Mouse (Mus musculus) urinary bladder, postnatal 25 days (tissue): Measurements from ENCODE around the gene Plin5.
A peak's percentile ranks its signal among the peaks of the same experiment; 100 is the strongest.
"Not testable (repeated sequence)": the region's sequence is repeated elsewhere in the genome, so short reads cannot be mapped to it uniquely, and the experiment has no call there.

Source experiments
- DNase-seq: peaks from one replicate; pipeline ENCODE4 v3.0.0; 2022; ENCODE audit warnings: low spot score

Plin5 gene

DNA sequence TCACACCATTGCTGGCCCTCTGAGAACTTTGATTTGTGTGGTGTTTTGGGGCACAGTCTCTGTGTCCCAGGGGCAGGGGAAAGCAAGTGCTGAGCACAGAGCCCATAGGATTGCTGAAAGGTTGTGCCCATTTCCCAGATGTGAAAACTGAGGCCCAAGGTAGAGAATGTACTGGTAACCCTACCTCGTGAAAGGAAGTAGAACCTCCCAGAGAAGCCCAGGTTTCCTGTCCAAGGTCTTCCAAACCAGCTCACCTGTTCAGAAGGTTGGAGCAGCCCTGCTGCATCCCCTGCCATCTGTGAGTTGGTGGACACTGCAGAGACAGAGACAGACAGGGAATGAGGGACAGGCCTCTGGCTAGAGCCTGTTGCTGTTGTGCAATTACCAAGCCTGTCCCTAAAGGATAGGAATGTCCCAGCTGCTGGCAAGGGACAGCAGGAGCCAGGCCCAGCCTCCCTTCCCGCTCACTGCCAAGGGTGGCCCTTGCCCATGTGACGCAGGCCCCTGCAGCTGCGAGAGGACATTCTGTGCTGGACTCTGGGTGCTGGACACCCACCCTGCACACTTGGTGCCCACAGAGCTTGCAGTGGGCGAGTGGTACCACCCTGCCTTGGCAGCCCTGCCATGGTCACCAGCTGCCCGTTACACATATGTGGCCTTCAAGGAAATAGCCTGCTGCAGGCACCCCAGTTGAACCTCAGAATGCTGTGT lies 8.9 kb downstream of the Plin5 start:
- DNase-seq: no peak

DNA sequence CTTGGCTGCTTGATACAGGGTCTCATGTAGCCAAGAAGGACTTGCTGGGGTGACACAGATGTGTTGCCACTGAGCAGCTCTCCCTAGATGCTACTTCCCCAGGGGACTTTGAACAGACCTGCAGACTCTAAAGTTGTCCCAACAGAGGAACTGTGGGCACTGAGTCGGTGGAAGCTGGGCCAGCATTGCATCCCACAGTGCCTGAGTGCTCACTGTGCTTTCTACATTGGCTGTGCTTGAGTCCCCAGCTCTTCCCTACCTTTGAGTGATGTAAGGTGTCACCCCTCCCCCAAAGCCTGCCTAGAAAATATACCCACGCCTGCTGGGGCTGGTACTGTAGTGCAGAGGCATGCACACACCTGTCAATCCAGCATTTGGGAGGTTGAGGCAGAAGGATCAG lies 9.7 kb downstream of the Plin5 start:
- no peak for DNase-seq

DNA sequence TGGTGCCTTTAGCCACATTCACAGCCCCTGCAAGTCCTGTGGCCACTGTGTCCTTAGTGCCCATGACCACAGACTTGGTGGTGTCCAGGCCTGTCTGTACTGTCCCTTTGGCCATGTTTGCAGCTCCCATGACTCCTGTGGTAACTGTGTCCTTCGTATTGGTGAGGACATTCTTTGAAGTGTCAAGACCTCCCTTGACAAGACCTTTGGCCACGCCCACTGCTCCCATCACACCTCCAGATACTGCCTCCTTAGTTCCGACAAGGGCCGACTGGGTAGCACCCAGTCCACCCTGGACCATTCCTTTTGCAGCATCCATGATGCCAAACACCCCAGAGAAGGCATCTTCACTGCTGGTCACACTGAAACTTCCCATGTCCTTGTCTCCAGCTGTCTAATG lies 10.4 kb downstream of the Plin5 start:
- no peak for DNase-seq

DNA sequence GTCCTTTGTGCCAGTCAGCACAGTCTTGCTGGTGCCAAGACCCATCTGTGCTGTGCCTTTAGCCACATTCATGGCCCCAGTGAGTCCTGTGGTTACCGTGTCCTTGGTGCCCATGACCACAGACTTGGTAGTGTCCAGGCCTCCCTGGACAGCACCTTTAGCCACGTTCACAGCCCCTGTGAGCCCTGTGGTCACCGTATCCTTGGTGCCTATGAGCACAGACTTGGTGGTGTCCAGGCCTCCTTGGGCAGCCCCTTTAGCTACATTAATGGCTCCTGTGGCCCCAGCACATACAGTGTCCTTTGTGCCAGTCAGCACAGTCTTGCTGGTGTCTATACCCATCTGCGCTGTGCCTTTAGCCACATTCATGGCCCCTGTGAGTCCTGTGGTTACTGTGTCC lies 11.0 kb downstream of the Plin5 start:
- DNase-seq: not testable (repeated sequence)

DNA sequence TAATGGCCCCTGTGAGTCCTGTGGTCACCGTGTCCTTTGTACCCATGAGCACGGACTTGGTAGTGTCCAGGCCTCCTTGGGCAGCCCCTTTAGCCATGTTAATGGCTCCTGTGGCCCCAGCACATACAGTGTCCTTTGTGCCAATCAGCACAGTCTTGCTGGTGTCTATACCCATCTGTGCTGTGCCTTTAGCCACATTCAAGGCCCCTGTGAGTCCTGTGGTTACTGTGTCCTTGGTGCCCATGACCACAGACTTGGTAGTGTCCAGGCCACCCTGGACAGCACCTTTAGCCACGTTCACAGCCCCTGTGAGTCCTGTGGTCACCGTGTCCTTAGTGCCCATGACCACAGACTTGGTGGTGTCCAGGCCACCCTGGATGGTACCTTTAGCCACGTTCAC lies 12.6 kb downstream of the Plin5 start:
- DNase-seq: not testable (repeated sequence)

DNA sequence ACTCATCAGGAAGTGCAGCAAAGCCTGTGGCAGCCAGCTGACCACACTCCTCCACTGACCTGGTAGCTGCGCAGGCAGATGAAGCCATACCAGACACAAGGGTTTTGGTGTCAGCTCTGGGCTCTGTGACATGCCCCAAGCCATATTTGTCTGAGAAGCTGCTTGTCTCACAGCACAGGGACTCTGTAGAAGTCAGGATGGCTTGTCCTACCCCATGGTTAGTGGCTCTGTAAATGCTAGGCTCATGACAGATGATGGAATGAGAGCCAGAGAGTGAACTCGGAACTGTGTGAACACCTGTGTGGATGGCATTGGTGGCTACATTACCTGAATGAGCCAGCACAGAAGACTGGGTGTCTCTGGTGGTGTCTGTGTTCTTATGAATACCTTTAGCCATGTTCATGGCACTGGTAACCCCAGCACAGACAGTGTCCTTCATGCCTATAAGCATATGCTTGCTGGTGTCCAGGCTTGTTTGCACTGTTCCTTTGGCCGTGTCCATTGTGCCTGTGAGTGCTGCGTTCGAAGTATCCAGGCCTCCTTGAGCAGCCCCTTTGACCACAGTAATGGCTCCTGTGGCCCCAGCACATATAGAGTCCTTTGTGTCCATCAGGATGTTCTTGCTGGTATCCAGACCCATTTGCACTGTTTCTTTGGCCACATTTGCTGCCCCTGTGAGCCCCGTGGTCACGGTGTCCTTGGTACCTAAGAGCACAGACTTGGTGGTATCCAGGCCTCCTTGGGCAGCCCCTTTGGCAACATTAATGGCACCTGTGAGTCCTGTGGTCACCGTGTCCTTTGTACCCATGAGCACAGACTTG lies 13.7 kb downstream of the Plin5 start:
- DNase-seq: no peak

DNA sequence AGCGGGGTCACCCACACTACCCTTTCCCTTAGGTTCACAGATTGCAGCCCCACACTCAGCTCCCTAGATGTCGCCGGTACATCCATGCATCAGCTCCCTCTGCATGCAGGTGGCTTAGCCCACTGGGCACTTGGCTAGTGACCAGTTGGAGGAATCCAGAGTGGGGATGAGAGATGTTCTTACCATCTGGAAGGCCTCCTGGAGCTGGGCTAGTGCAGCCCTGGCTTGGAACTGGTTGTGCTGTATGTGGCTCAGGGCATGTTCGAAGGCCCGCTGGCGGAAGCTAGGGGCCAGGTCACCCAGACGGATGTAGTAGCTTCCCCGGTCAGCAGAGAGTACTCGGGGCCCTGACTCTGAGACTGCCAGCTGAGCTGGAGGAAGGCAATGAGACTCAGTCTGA lies 14.5 kb downstream of the Plin5 start:
- DNase-seq: no peak

DNA sequence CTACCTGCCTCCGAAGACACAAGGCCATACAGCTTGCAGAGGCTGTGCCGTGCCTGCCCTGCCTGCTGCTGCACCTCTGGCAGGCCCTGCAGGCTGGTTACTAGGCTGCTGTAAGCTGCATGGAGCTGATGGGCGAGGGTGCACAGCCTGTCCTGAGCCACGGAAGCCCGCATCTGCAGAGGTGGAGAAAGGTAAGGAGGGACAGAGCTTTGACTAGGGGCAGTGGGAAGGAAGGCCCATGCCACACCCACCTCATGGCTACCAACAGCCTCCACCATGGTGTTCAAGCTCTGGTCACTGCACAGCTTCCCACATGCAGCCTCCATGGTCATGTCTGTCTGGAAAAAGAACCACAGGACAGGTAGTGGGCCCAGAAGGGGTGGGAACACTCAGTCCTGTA lies 15.2 kb downstream of the Plin5 start:
- no peak for DNase-seq

DNA sequence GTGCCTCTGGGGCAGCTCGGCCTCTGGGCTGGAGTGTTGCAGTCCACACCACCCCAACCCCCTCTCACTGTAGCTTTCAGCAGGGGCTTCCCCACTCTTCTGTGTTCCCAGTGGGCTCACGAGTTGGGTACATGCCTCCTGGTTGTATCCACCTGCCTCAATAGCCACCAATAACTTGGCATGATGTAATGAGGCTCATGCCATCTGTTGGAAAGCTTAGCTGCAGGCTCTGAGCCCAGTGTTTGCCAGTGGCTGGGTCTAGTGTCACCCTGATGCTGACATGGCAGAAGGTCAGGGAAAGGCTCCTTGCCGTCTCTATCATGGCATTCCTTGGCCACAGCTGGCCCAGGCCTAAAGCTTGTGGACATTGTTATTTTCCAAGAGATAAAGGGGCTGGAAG lies 16.6 kb downstream of the Plin5 start:
- DNase-seq: no peak

DNA sequence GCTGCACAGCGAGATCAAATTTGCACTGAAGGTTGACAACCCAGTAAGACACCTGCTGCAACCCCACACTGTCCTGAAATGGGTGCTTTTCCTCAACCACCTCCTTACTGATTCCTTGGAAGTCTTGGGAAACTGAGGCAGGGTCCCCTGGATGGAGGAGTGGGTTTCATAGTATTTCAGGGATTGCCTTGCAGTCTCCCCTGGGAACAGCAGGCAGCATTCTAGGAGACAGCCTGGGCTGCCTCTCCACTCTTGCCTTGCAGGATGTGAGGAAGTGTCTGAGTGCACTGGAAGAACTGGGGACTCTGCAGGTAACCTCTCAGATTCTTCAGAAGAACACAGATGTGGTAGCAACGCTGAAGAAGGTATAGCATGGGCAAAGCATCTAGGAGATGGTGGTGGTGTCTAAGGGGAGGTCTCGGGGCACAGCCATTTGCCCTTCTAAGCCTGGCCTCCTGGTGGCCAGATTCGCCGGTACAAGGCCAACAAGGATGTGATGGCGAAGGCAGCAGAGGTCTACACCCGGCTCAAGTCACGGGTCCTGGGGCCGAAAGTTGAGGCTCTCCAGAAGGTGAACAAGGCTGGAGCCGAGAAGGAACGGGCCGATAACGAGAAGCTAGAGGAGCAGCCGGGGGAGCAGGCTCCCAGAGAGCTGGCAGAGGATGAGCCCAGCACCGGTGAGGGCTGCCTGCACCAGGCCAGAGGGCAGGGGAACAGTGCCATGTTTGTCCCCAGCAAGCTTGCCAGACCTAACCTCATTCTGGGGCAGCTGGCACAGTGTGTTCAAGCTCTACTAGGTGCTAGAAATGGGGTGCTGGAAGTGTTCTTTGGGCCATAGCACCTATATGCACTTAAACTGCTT lies 18.5 kb downstream of the Plin5 start:
- no peak for DNase-seq

DNA sequence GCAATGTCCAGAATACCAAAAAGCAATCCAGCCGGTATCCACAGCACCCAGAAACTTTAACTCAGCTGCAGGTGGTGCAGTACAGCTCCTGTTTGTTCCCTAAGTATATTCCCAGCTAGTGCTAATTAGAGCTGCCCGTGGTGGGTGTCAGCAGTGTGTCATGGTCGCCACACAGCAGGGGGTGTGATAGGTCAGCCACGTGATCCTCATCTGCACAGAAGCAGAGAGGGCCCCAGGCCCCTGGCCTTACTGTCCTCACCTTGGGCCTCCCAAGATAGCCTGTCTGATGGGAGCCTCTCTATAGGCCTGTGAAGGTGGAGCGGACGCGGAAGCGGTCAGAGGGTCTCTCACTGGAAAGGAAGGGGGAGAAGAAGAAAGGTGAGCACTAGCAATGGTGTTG lies 19.2 kb downstream of the Plin5 start:
- DNase-seq: no peak

DNA sequence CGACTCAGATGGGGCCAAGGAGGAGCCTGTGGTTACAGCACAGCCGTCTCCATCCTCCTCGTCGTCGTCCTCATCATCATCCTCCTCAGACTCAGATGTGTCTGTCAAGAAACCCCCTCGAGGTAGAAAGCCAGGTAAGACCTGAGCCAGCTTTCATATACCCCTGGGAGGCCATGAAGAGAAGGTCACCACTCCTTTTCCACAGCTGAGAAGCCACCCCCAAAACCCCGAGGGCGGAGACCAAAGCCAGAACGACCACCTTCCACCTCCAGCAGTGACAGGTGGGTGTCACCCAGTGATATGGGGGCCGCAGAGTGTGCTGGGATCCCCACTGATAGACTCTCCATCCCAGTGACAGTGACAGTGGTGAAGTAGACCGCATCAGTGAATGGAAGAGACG lies 20.5 kb downstream of the Plin5 start:
- no peak for DNase-seq

DNA sequence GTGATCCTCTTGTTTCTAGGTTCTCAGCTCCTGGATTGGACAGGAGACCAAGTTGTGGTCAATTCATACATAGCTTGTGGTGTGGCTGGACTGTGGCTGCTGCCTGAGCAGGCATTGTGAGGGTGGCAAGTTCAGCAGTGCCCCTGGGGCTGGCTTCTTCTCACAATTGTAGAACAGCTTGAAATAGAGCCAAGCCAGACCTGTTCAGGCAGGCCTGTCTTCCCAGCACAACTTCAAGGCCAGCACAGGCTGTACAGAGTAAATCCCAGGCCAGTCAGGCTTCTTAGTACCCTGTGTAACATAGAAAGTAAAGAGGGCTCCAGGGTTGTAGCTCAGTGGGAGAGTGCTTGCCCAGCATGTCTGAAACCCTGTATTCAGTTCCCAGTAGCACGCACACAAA lies 24.6 kb downstream of the Plin5 start:
- DNase-seq: no peak

DNA sequence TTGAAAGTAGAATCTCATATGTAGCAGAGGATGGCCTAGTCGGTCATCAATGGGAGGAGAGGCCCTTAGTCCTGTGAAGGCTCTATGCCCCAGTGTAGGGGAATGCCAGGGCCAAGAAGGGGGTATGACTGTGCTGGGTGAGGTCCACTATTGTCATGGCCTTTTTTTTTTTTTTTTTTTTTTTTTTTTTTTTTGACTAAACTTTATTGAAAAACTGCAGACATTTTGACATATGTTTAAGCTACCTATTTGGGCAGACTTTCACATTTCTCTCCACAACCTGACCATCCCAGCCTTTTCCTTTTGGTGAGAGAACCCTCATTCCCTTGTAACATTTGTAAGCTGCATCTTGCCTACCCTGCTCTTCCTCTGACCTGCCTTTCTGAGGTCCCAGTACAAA lies 25.1 kb downstream of the Plin5 start:
- DNase-seq: no peak

DNA sequence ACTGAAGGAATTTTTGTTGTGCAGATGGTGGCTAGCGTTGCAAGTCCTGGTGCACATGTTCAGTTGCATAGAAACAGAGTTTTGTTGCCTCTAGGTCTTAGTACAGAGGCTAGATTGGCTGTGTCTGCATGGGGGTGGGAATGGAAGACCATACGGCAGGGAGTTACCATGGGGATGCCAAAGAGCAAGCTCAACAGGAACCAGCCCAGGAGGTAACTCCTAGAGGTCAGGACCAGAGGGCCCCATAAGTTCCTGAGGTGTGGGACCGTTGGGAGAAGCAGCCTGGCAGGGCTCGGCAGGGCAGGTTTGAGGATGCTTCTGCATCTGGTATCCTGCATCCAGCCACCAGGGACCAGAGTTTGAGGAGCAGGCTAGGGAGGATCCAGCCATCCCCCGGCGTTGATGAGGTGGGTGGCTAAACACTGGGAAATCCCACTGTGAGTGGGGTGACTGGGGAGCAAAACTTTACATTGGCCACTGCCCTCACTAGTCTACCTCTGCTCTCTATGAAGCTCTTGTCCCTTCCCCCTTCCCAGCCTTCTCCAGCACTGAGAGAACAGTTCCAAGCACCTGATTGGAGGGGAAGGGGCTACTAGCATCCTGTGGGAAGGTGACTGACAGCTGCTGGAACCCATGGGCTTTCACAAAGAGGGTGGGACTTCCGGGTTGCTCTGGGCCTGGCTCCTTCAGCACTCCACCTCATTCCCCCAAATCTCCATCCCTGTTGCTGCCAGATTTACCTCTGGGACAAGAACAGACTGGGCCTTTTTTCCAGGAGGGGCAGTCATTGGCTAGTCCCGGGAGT lies 36.4 kb downstream of the Plin5 start:
- no peak for DNase-seq

DNA sequence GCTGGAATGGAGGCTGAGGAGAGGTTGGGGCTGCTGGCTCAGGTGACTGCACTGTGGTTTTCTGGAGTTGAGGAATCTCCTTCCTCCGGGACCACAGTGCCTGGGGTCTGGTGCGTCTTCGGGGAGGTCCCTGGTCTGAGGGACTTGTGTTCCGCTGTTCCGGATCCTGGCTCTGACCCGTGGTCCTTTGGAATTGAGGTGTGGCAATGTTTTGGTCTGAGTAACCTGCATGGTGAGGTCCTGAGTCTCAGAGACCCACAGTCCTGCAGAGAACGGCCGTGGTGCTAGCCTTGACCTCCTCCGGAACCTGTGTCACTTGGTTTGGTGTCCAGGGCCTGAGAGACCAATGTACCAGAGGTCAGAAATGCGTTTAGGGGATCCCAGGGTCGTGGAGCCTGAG lies 37.5 kb downstream of the Plin5 start:
- no peak for DNase-seq

DNA sequence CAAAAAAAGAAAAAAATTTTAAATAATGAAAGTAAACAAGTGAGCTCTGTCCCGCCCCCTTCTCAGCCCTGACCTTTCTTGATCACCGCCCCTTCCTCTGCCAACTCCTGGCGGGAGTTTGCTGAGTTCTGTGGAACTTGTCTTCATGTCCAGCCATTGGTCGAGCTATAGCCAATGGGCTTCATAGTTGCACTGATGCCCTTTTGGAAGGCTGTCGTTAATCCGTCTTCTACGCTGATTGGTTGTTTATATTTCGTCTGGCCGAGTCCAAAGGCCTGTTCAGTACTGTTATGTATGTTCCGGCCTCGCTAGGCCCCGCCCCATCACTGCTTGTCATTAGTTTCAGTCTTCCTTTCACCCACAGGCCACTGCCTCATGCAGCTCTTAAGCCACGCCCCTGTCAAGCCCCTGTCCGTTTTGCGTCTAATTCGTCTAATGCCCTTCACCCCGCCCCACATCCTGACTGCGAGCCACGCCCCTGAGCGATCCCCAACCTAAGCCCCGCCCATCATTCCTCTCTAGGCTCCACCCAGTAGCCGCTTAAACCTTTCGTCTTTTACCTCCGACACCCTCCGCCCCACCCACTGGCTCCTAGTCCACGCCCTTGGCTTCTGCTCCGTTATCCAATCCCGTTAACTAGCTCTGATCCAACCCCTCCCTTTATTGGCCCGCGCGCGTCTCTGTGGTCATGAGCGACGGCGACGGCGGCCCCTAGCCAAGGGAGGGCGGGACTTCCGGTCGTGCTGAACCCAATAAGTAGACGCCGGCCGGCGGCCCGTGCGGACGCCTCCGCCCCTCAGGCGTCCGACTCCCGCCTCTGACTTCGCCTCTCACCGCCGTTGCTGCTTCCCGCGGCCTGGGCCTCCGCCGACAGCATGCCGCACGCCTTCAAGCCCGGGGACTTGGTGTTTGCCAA lies 38.3 kb downstream of the Plin5 start, which contains the start of gene Hdgfl2:
TSS of gene Hdgfl2 (plus strand) at position 755 of the 916 bp plus-strand sequence.
- DNase-seq: peak; percentile 96

DNA sequence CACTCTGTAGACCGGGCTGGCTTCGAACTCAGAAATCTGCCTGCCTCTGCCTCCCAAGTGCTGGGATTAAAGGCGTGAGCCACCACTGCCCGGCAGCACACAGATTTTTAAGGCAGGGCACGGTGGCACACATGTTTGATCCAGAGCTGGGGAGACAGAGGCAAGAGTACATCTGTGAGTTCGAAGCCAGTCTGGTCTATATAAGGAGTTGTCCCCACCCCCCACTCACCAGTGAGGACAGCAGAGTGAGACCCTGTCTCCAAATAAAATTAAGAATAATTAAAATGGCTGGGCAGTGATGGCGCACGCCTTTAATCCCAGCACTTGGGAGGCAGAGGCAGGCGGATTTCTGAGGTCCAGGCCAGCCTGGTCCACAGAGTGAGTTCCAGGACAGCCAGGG lies 39.0 kb downstream of the Plin5 start:
- DNase-seq: not testable (repeated sequence)

DNA sequence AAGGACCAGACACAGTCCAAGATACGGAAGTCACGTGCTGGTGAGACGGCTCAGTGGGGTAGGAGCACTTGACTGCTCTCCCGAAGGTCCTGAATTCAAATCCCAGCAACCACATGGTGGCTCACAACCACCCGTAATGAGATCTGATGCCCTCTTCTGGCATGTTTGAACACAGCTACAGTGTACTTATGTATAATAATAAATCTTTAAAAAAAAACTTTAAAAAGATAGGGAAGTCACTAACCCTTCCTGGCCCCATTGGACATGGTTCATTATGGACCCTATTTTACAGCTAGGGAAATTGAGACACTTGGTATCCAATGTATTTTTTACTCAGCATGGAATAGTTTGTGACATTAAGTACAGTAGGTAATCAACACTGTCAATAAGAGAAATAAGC lies 39.9 kb downstream of the Plin5 start:
- no peak for DNase-seq

DNA sequence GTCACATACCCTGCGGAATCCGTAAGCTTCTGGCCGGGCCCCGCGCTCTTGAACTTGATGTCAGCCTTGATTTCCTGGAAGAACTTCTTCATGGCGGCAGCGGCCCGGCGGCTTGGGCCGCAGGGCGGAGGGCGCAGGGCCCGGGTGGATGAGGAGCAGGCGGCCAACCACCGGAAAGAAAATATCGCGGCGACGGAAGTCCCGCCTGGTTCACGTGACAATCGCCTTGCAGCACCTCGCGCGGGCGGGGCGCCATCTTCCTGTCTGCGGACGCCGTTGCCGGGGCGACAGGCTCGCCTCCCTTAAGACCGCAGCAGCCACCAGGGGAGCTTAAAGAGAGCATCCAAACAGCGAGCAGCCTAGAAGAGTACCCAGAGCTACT lies 42.6 kb downstream of the Plin5 start, which contains the start of gene Ubxn6:
TSS of gene Ubxn6 (minus strand) at position 202 of the 382 bp plus-strand sequence.
- peak; percentile 96 for DNase-seq
